Mouse (Mus musculus) right cerebral cortex, postnatal 36 days (tissue): ENCODE measurements around the gene Hoxb7.

Source experiments
- DNase-seq, 2 experiments: peaks; one replicate each; pipeline ENCODE4 v3.0.0; 2022; ENCODE audit warnings: low spot score in 2 of 2, mixed read lengths in 1 of 2

Gene Hoxb7

DNA sequence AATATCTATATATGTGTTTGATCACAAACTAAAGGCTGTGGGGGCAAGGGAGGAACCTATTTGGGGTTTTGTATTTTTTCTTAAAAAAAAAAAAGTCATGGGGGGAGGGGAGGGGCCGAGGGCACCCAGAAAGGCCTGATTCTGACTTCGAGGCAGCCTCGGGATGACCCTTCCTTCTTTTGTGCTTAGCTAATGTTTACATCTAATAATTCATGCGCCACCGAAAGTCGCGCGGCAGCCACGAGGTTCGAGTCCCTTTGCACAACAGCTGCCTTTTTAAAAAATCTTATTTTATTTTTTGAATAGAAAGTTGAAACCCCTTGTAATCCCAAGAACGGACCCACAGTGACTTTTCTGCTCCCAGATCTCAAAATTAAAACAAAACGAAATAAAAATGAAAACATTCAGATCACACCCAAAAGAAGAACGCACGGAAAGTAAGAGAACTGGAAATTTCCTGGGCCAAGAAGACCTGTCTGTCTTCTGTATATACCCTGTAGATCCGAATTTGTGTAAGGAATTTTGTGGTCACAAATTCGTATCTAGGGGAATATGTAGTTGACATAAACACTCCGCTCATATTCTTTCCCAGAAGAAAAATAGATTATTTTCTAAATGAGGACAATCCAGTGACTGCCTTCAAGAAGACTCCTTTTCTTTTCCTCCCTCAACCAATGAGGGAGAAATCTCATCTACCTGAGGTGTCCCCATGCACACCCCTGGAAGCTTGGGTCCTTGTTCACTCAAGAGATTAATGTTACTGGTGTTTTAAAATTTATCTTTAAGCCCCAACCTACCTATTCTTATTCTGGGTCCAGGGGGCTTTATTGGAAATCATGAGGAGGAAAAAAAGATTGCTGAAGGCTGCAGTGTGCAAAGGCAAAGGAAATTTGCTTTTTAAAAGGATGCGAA is 30.5 kb downstream of the Hoxb7 start:
- DNase-seq = no peak

DNA sequence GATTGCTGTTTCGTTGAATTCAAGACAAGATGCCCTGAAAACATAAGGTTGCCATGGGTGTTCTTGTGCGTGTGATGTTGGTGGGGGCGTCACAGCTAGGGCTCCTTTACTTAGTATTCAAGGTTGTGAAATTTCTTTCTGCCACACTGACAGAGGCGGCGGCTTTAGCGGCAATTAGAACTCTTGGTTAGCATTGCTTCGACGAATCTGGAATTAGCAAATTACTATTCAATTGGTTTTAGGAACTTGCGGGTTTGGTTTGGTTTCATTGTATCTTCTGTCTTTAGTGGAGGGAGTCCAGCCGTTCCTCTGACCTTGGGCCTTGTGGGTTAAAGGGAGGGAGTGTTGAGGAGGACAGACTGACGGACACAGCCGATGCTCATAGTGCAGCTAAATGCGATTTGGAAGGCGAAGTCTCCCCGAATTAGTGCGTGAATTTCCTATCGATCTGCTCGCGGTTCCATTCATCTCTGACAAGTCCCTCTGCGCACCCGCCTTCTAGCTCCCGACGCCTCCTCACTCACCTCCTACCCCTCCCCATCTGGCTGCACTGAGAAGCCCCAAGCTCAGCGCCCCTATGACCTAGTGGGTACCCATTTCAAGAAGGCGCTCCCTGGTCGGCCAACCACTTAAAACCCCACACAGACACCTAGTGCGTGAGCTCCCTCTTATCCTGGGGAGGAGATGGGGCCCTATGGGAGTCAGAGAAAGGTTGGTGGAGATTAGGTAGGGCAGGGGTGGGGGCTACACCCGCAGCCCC is 31.4 kb downstream of the Hoxb7 start, which contains the start of gene Hoxb4:
Hoxb4 (plus strand) TSS at position 660 of the 760 bp plus-strand sequence.
- no peak for DNase-seq

DNA sequence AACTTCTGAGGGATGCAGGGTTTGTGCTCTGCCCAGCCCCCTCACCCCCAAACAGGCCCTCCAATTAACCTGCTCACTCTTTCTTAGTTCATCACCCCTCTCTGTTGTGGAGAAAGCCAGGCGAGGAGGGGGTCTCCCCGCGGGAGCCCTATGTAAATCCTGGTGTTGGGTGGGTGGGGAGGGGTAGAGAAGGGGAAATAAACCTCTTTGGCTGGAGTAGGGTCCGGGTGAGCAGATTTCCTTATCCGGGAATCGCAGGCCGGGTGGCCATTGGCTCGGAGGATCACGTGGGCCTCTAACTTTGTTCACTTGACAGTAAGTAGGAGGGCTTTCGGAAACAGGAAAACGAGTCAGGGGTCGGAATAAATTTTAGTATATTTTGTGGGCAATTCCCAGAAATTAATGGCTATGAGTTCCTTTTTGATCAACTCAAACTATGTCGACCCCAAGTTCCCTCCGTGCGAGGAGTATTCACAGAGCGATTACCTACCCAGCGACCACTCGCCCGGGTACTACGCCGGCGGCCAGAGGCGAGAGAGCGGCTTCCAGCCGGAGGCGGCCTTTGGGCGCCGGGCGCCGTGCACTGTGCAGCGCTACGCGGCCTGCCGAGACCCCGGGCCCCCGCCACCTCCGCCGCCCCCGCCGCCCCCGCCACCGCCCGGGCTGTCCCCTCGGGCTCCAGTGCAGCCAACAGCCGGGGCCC is 32.1 kb downstream of the Hoxb7 start:
- DNase-seq = no peak

DNA sequence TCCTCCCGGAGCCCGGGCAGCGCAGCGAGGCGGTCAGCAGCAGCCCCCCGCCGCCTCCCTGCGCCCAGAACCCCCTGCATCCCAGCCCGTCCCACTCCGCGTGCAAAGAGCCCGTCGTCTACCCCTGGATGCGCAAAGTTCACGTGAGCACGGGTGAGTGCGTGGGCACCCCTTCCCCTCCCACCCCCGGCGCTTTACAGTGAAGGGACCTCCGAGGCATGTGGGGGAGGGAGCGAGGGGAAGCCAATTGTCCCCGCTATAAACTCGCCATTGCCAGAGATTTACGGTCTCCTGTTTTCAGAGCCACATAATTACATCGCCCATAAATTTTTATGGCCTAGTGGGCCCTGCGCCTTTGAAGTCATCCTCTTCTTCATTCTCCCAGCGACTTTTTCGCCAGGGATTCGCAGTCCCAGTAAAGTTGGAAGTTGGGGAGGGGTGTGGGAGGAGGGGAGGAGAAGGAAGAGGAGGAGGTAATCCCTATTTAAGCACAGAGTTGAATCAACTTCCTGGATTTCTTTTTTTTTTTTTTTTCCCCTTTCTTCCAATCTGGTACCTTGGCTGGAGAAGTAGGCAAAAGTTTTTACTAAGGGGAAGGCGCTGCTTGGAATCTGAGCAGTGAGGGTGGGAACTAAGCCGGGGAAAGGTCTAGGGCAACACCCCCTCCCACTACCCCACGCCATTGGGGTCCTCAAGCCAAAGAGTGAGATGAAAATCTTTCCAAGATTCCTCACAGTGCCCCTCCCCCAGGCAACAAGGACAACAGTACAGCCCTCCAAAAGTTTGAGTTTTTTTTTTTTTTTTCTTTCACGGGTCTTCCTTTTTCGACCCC is 32.9 kb downstream of the Hoxb7 start:
- no peak for DNase-seq

DNA sequence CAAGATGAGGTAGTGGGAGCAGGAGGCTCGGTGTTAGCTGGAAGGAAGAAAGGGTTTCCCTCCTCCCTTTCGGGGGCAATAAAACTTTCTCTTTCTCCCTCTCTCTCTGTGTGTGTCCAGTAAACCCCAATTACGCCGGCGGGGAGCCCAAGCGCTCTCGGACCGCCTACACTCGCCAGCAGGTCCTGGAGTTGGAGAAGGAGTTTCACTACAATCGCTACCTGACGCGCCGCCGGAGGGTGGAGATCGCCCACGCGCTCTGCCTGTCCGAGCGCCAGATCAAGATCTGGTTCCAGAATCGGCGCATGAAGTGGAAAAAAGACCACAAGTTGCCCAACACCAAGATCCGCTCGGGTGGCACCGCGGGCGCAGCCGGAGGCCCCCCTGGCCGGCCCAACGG is 33.5 kb downstream of the Hoxb7 start:
- DNase-seq = no peak

DNA sequence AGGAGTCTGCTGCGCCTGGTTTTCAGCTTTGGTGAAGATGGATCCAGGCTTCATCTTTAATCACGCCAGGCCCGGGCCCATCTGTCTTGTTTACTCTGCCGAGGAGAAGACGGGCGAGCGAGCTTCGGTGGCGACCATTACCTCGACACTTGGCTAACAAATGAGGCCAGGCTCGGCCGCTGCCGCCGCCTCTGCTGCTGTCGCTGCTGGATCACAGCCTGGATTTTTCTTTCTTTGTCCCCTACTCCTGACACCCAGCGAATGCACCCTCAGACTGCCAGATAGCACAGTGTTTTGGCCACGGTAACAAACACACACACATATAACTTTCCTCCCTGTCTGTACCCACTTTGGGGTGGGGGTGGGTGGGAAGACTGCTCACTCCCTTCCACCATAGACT is 34.3 kb downstream of the Hoxb7 start:
- DNase-seq = no peak

DNA sequence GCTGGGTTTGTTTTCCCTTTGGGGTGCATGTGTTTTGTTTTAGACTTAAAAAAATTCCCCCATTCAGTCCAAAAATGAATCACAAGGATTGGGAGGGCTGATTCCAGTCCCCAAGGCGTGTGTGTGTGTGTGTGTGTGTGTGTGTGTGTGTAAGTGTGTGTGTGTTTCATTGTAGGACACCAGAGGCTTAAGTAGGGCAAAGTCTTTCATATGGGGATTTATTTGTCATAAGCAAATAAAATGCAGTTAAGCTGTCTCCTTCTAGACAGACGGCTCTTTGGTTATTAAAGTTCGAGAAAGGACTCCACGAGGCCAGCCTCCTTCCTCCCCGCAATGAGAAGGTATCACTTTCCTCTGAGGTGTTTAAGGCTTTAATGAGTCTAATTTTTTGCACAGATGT is 35.4 kb downstream of the Hoxb7 start:
- DNase-seq = no peak

DNA sequence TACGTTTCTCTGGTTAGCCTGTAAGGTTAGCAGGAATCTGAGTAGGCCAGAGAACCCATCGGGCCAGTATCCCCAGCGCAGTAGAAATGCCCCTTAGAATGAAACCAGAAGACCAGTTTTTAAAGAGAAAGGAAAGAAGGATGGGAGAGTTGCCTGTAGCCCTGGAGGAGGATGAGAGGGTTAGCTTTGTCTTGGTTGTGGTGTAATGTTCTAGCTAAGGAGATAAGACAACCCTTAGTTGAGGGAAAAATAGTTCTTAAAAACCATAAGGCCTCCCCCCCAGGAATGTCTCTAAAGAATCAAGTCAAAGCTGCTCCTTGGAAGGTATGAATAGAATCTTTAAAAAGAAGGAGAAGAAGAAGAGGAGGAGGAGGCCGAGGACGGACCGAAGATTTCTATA is 36.3 kb downstream of the Hoxb7 start:
- no peak for DNase-seq

DNA sequence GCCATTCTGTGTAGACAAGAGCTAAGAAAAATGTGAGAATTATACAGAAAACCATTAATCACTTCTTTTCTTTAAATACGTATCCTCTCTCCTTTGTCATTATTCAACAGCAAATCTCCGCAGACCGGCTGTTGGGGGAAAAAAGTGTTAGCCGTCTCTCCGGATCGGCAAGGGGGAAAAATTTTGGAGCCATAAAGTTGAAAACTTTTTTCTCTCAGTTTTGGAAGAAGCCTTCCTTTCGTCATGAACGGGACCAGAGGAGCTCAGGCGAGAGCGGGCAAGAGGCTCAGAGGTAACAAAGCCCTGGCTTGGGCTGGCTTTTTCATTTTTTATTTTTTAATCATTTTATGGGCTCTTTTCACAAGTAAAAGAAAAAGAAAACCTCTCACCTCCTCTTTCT is 36.7 kb downstream of the Hoxb7 start, which contains the start of gene Hoxb3:
Hoxb3 (plus strand) TSS at position 173 of the 400 bp plus-strand sequence.
- no peak for DNase-seq

DNA sequence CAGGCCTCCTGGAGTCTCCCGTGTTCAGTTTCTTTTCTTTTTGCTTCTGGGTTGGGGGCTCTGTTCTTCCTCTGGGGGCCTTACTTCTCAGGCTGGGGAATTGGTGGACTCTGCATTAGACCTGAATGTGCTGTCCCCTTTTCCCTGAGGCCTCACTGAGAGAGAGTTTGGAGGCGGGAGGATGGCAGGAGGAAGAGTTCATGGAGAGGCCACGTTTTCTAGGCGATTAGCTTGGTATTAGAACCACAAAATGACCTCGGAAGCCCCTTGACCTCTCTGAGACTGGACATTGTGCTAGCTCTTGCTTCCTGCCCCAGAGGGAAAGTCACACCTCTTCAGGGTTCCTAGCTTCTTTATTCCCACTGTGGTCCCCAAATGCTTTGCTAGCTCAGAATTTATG is 37.7 kb downstream of the Hoxb7 start:
- no peak for DNase-seq

DNA sequence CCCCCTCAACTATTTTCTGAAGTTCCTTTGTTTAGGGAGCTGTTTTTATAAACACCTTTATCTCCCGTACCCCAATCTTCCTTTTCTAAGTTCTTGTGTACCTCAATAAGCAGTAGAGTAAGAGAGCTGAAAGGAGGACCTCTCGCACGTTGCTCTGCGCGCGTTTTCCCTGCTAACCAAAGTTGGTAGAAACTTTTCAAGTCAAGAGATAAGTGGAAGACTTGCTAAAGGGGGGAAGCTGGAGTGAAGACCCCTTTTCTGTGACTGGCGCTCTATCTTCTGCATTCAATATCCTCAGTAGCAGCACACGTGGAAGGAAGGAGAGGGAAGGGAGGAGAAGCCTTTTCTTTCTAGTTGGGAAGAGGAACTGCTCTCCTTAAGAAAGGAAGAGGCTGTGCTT is 38.5 kb downstream of the Hoxb7 start:
- no peak for DNase-seq

DNA sequence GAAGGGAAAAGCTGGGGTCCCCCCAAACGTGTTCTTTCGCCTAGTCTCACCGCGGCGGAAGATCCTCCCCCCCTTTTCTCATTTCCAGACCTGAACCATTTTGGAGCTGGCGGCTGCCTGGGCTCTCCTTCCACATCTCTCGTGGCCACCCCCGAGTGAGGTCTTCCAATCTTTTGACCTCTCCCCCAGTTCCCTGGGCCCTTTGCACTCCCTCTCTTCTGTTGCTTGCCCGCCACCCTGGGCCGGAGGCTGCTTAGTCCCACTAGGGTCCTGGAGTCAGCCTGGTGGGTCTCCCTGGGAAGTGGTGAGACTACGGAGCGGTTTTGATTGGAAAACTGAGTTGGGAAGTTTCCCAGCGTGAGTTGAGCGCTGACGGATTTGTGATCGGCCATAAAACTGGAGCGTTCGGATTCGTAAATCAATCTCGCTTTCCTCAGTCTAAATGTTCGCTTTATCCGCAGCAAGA is 39.4 kb downstream of the Hoxb7 start:
- DNase-seq = no peak

DNA sequence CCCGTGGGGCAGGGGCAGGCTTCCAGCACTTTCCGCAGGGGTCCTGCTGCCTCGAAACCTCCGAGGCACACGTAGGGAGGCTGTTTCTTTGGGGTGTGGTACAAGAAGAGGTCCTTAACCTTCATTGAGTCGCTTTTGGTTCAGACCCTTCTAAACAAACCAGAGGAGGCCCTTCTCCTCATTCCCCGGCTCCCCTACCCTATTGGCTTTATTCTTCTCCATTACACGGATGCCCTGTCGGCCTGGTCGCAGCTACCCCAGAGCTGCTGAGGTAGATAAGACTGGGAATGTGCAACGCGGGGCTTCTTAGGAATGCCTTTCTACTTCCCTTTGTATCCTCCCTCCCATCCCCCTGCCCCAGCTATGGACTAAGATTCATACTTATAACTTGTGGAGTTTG is 40.3 kb downstream of the Hoxb7 start:
- DNase-seq = no peak

DNA sequence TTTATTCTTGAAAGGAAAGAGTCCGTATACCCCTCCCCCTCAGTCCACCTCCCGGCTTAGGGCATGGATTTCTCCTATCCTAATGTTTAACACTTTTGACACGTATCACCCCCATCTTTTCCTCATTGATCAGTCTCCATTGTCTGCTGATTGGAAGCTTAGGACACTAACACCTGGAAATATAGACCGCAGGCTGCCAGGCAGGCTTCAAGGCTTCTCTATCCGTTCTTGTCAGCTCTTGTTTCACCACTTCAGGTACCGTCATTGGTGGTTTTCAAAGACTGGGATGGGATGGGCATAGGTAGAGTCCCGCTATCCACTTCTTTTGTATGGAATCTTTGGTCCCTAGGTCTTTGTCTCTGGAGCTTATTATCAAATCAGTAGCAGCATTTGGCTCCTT is 40.7 kb downstream of the Hoxb7 start:
- no peak for DNase-seq

DNA sequence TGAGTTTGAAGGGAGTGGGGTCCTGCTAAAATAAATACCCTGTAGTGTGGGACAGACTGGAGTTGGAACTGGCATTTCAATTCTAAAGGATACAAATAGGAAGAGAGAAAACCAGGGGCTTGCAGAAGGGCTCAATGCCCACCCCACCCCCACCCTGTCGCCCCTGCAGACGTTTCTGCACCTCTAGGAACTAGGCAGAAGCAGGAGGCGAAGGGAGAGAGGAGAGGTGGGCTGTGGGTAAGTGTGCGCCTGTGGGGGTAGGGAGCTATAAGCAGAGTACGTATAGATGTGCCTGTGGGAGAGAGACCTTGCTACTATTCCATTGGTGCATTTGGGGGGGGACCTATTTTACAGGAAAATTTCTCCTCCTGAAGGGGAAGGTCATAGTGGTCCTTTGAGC is 41.3 kb downstream of the Hoxb7 start:
- DNase-seq = no peak

DNA sequence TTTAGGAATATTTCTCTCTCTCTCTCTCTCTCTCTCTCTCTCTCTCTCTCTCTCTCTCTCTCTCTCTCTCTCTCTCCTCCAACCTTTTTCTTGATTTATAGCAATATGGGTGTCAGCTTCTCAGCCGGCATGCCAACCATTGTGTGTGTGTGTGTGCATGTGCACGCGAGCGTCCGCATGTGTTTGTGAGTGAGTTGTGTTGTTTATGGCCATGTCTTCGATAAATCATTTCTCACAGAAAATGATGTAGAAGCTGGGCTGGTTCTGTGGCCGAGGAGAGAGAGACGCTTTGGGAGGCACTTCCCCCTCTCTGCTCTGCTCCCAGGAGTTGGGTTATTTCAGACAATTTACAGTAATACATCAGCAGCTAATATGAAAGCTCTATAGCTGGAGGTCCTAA is 42.2 kb downstream of the Hoxb7 start:
- no peak for DNase-seq

DNA sequence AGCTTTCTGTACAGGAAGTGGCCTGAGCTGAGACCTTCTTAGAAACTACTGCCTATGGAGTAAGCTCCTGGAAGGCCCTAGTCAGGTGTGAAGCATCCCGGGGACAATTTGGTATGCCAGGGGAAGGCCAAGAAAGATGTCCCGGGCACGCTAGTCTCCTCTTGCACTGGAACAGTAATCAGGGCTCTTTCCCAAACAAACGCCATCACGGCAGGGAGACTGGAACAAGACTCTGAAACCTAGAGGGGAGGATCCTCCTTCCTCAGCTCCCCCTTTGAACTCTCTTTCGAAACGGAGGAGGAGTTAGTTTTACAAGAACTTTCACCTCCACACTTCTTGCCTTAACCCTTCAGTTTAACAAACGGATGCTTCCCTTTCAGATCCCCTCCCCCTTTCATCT is 45.7 kb downstream of the Hoxb7 start:
- DNase-seq = no peak

DNA sequence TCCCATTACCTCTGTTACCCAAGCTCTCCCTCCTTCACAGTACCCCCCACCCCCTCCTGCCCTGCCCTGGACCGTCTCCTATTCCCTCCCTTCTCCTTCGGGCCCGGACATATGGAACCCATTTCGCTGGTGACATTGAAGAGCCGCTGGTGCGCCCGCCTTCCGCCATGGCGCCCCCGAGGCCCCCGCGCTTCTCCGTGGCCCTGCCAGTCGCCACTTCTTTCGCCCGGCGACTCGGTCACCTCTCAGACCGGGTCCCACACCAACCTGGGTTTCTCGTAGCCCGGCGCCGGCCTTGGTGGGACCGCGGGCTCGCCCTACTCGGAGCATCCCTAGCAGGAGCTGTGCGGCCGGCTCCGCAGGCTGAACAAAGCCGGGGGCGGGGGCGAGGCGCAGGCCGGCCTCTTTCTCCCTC is 46.2 kb downstream of the Hoxb7 start:
- DNase-seq = no peak

DNA sequence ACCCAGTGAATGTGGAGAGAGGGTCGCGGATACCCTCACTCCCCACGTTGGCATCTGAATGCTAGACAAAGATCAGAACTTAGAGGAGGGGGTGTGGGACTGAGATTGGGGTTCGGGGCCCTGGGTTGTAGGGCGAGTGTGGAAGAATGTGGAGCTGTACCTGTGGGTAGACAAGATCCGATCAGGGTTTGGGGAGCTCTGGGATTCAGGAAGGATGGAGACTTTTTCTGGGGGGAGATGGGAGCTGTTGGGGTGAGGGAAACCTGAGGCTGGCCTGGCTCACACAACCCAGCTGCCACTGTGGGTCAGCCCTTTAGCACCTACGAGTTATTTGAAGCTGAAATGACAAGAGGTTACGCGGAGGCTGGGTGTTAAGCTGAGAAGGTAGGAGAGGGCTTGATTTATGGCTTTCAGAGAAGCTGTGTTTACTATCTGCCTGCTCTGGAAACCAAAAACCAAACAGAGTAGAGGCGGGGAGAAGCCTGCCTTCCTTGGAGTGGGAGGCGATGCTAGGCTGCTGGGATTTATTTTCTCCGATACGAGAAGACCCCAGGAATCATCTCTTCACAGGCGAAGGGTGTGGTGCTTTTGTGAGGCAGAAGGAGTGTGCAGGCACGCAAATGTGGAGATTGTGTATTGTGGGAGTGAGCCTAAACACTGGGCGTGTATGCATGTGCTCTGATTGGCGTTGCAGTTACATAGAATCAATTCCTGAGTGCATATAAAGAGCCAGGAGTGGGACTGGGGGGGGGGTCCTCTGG is 47.0 kb downstream of the Hoxb7 start:
- no peak for DNase-seq

DNA sequence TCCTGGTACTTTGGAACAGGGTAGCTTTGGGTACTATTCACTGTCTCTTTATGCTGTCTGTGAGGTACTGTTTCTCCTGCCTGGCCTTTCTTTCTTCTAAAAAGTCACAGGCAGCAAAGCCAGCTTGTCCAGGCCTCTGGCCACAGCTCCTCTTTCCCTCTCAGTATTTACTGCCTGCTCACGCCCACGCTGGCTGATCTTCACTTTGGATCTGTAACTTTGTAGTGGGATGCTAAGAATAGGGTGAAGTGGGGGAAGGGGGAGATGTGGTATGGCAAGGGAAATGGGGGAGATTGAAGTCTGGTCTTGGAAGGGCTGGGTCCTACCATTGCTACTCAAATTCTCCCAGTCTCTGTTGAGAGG is 47.6 kb downstream of the Hoxb7 start:
- DNase-seq = no peak

DNA sequence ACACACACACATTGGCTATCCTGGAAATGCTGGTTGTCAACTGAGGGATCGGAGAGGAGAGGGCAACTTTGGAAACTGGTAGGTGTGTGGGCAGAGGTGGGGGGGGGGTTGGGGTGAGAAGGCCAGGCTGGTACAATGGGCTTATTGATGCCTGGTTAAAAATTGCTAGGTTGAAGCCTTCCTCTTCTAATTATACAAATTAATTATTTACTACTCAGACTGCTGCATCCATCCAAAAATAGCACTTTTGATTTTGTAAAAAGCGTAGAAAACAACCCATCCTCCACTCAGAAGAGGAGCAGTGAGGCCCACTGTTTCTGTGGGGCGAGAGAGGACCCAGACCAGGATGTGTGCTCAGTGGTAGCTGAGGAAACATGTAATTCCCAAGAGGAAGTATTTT is 48.6 kb downstream of the Hoxb7 start:
- DNase-seq = no peak
